In genomic region chr15:69261940-69262339, GRCm38 (mm10) we compare ENCODE assay signal across 17 mouse cellular contexts.
DNase-seq lines count a peak whose midpoint lies in the region; ATAC-seq and TF ChIP-seq lines count a peak whose summit lies in the region.
"Had no signal": no experiment of that assay in that cellular context is flagged by ENCODE, and none has a peak within 500 bp of the region (broad histone marks: within the 10 kb centered on the region; RNA-seq: fewer than 3 reads in every experiment).

No protein-coding gene starts in this region.

- H3K9ac ChIP-seq in lung, embryonic 14.5 days: no peak overlapping the region
- H3K9ac ChIP-seq: embryonic facial prominence, embryonic 15.5 days; hindbrain, embryonic 12.5 days had no signal

- TF ChIP-seq CTCF in lung, embryonic 14.5 days (IDR thresholded peaks at IDR 0.05; ENCODE audit: low read depth): no peak

- H3K4me1 ChIP-seq in lung, embryonic 14.5 days (ENCODE audit: insufficient read depth): no peaks in the 10 kb centered on the region
- H3K4me1 ChIP-seq: embryonic facial prominence, embryonic 15.5 days had no signal

- no peaks in the 10 kb centered on the region for H3K9me3 ChIP-seq in lung, embryonic 14.5 days (ENCODE audit: low read depth, low read length)
- H3K9me3 ChIP-seq: embryonic facial prominence, embryonic 15.5 days; forebrain, embryonic 10.5 days; hindbrain, embryonic 12.5 days; limb, embryonic 10.5 days had no signal

- no peak overlapping the region for H3K27ac ChIP-seq in lung, embryonic 14.5 days (ENCODE audit: low read depth)
- H3K27ac ChIP-seq: embryonic facial prominence, embryonic 15.5 days; forebrain, embryonic 10.5 days; hindbrain, embryonic 12.5 days; limb, embryonic 10.5 days had no signal

- WGBS in lung, embryonic 14.5 days: 77% methylated on average over 1 of the region's 1 CpGs

- DNase-seq in frontal cortex, postnatal 10 days (ENCODE audit: low spot score in 2 of 2): no peak
- DNase-seq in lung, embryonic 14.5 days: peak; percentile 39
- no peak for DNase-seq in lung, adult 18-20 months
- peak; percentile 42 to 72 for DNase-seq in left cerebral cortex, adult 9 months (ENCODE audit: low spot score in 2 of 2)
- DNase-seq in right cerebral cortex, postnatal 36 days (ENCODE audit: low spot score in 2 of 2): peak; percentile 33 to 38
- DNase-seq in MN1 (ENCODE audit: low spot score): no peak
- DNase-seq: adrenal gland, postnatal 25 days; cerebellum, adult 9-11 months; embryo, embryonic 11 days had no signal

- ATAC-seq in frontal cortex, adult (ENCODE audit: low TSS enrichment): peak; percentile 98
- ATAC-seq in lung, embryonic 14.5 days (ENCODE audit: insufficient read depth): no peak
- ATAC-seq: activated CD4-positive, CD25-positive, alpha-beta regulatory T cell, adult 4 months; Patski had no signal

- no peaks in the 10 kb centered on the region for H3K27me3 ChIP-seq in lung, embryonic 14.5 days (ENCODE audit: insufficient read depth, low read length)
- H3K27me3 ChIP-seq: embryonic facial prominence, embryonic 15.5 days; hindbrain, embryonic 12.5 days; Patski had no signal

- H3K4me3 ChIP-seq in lung, embryonic 14.5 days (ENCODE audit: low read depth, low read length): no peak overlapping the region
- H3K4me3 ChIP-seq: embryonic facial prominence, embryonic 15.5 days; forebrain, embryonic 10.5 days; hindbrain, embryonic 12.5 days; limb, embryonic 10.5 days had no signal

- H3K36me3 ChIP-seq in lung, embryonic 14.5 days (ENCODE audit: insufficient read depth): no peaks in the 10 kb centered on the region
- H3K36me3 ChIP-seq: embryonic facial prominence, embryonic 15.5 days; forebrain, embryonic 10.5 days; hindbrain, embryonic 12.5 days; limb, embryonic 10.5 days had no signal

- H3K4me2 ChIP-seq in lung, embryonic 14.5 days: no peak overlapping the region
- H3K4me2 ChIP-seq: embryonic facial prominence, embryonic 15.5 days; hindbrain, embryonic 12.5 days; liver, embryonic 11.5 days had no signal

Comparison
In these comparisons a context has a peak if more than half of its experiments do, and no peak if none do; other contexts are left out.
1. DNase-seq: peak in lung, embryonic 14.5 days (single experiment), left cerebral cortex, adult 9 months (2 of 2) and right cerebral cortex, postnatal 36 days (2 of 2); none in frontal cortex, postnatal 10 days (0 of 2), lung, adult 18-20 months (0 of 2) and MN1 (single experiment).